Mouse (Mus musculus) spleen, adult 18-20 months (tissue): ENCODE data around the gene Itgb1bp1.
A peak's percentile ranks its signal among the peaks of the same experiment; 100 is the strongest.

ENCODE experiments used
- DNase-seq, 2 experiments: peaks; one replicate each; pipeline ENCODE4 v3.0.0; 2022; ENCODE audit warnings: mixed read lengths in 2 of 2

Itgb1bp1 gene

GRCm38 (mm10) chr12:21286243-21286622 is at the start of gene Itgb1bp1:
Gene Itgb1bp1 (minus strand): TSS chr12:21286284.
- DNase-seq, result peak; percentile 95 to 97

GRCm38 (mm10) chr12:21335869-21336268 is 49.8 kb upstream of the Itgb1bp1 start:
- DNase-seq, result peak; percentile 46 to 64

- no peak for DNase-seq
These were observed 47.7 kb upstream of the Itgb1bp1 start for GRCm38 (mm10) chr12:21333766-21334165.

GRCm38 (mm10) chr12:21333021-21333420 is 46.9 kb upstream of the Itgb1bp1 start:
- no peak for DNase-seq

- DNase-seq, result no peak
These were observed 45.6 kb upstream of the Itgb1bp1 start for GRCm38 (mm10) chr12:21331711-21332110.

- no peak for DNase-seq
These were observed 45.0 kb upstream of the Itgb1bp1 start for GRCm38 (mm10) chr12:21330961-21331576.

GRCm38 (mm10) chr12:21329661-21330400 is 43.7 kb upstream of the Itgb1bp1 start:
- DNase-seq, result no peak

GRCm38 (mm10) chr12:21326325-21326724 is 40.2 kb upstream of the Itgb1bp1 start:
- DNase-seq, result no peak

- DNase-seq, result no peak
These were observed 39.2 kb upstream of the Itgb1bp1 start for GRCm38 (mm10) chr12:21325266-21325665.

- DNase-seq, result no peak
These were observed 38.0 kb upstream of the Itgb1bp1 start for GRCm38 (mm10) chr12:21324101-21324500.

GRCm38 (mm10) chr12:21322856-21323255 is 36.8 kb upstream of the Itgb1bp1 start:
- no peak for DNase-seq

GRCm38 (mm10) chr12:21322296-21322695 is 36.2 kb upstream of the Itgb1bp1 start:
- DNase-seq, result no peak

GRCm38 (mm10) chr12:21321170-21321569 is 35.1 kb upstream of the Itgb1bp1 start:
- no peak for DNase-seq

- DNase-seq, result no peak
These were observed 34.2 kb upstream of the Itgb1bp1 start for GRCm38 (mm10) chr12:21320317-21320716.

- peak; percentile 61 to 80 for DNase-seq
These were observed 32.2 kb upstream of the Itgb1bp1 start for GRCm38 (mm10) chr12:21318143-21318895.

- DNase-seq, result no peak
These were observed 30.8 kb upstream of the Itgb1bp1 start for GRCm38 (mm10) chr12:21316869-21317265.

GRCm38 (mm10) chr12:21315923-21316868 is 30.1 kb upstream of the Itgb1bp1 start, which contains the start of gene Iah1:
Gene Iah1 (plus strand): TSS chr12:21316389.
- DNase-seq, result peak; percentile 84 to 94

- no peak for DNase-seq
These were observed 26.1 kb upstream of the Itgb1bp1 start for GRCm38 (mm10) chr12:21312201-21312600.

- no peak for DNase-seq
These were observed 20.6 kb upstream of the Itgb1bp1 start for GRCm38 (mm10) chr12:21306721-21307120.

GRCm38 (mm10) chr12:21305741-21306140 is 19.7 kb upstream of the Itgb1bp1 start:
- DNase-seq, result no peak

- DNase-seq, result no peak
These were observed 16.3 kb upstream of the Itgb1bp1 start for GRCm38 (mm10) chr12:21302361-21302783.

GRCm38 (mm10) chr12:21301932-21302331 is 15.8 kb upstream of the Itgb1bp1 start:
- no peak for DNase-seq
